Mouse (Mus musculus): ENCODE results near the gene Ppfibp2. TPM values are rescaled to one million over a fixed set of nuclear protein-coding genes. Genes with fewer than 3 reads are reported as not detected.

The Ppfibp2 gene
- polyA plus RNA-seq, 1 experiment from 2014 or later, result 7.1 TPM

DNA sequence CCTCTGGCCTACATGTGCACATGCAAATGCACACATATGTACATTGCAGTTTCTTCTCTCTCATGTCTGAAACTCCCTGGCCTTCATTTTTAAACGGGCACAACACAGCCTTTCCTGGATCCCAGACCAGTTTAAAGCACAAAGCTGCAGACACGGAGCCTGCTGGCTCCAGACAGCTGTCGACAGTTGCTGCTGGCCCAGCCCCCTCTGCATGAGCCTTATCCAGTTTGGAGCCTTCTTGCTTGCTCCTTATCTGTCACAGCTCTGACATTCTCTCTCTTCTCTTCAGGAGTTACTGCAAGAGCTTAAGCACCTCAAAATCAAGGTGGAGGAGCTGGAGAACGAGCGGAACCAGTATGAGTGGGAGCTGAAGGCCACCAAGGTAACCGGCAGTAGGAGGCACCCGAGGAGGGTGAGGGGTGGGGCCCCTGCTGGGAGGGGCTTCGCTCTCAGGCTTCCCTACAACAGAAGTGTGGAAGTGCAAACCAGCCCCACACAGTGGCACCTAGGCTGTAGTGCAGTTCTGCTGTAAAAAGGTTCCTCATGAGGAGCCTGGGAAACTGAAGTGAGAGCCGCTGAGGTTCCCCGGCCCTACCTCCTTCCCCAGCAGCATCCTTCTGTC, 113.6 kb downstream of the Ppfibp2 start:
- H3K27me3 ChIP-seq (ENCODE audit: insufficient read depth, low read length), result no peaks in the 10 kb centered on the region
- peak overlapping the region; percentile 38 for H3K4me3 ChIP-seq (ENCODE audit: low read length)
- peaks cover 13% of the 10 kb centered on the region; the same call in 1 of the 2 replicates for H3K4me1 ChIP-seq (ENCODE audit: insufficient read depth, low read length)
- peak overlapping the region; percentile 43 for H3K9ac ChIP-seq (replicated peaks; ENCODE audit: low read length)
- 2% methylated on average over 10 of the region's 10 CpGs for WGBS
- peak overlapping the region; percentile 55 for H3K4me2 ChIP-seq (replicated peaks; ENCODE audit: low read depth, low read length)
- H3K9me3 ChIP-seq (ENCODE audit: low read length), result no peaks in the 10 kb centered on the region
- H3K36me3 ChIP-seq (ENCODE audit: insufficient read depth, low read length), result no peaks in the 10 kb centered on the region
- peak; percentile 95 for ATAC-seq (ENCODE audit: low FRiP score, low TSS enrichment)
- H3K27ac ChIP-seq (ENCODE audit: low read length), result peak overlapping the region; percentile 65

DNA sequence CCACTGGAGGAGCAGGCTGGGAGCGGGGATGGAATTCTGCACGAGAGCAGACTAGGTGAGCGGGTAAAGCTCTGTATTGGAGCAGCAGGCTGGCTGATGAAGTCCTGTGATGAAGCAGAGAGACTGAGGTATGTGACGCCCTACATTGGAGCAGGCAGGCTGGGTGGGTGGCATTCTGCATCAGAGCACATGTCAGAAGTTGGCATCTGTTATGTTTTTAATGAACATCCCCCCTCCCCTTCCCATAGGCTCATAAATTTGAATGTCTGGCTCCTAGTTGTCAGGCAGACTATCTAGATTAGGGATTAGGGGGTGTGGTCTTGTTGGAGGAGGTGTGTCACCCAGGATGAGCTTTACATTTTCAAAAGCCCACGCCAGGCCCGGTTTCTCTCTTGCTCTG, 117.7 kb downstream of the Ppfibp2 start:
- Histone ChIP-seq H3K4me3 (ENCODE audit: low read length) (no peak overlapping the region), H3K4me2 (replicated peaks; ENCODE audit: low read depth, low read length) (no peak overlapping the region), H3K9ac (replicated peaks; ENCODE audit: low read length) (no peak overlapping the region), H3K27ac (ENCODE audit: low read length) (no peak overlapping the region), H3K9me3 (ENCODE audit: low read length) (no peaks in the 10 kb centered on the region), H3K27me3 (ENCODE audit: insufficient read depth, low read length) (no peaks in the 10 kb centered on the region), H3K36me3 (ENCODE audit: insufficient read depth, low read length) (no peaks in the 10 kb centered on the region), H3K4me1 (ENCODE audit: insufficient read depth, low read length) (peaks cover 9% of the 10 kb centered on the region; the same call in 1 of the 2 replicates)
- no peak for ATAC-seq (ENCODE audit: low FRiP score, low TSS enrichment)
- WGBS, result 70% methylated on average over 6 of the region's 6 CpGs

DNA sequence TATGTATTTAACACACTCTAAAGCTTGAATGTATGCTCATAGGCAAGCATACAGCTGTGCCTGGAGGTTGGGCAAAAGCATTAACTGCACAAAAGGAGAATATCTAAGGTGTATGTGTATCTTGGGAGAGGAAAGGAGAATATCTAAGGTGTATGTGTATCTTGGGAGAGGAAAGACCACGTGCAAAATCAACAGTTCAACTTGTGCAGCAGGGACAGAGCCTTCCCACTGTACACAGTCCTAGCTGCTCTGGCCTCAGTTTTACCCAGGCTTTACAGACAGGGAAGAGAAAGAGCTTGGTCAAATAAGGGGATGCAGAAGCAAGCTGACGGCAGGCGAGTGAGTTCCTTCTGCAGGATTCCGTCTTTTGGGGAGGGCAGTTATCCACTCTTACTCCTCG, 119.1 kb downstream of the Ppfibp2 start:
- Histone ChIP-seq H3K4me3 (ENCODE audit: low read length) (no peak overlapping the region), H3K27me3 (ENCODE audit: insufficient read depth, low read length) (no peaks in the 10 kb centered on the region), H3K9me3 (ENCODE audit: low read length) (no peaks in the 10 kb centered on the region), H3K4me2 (replicated peaks; ENCODE audit: low read depth, low read length) (no peak overlapping the region), H3K27ac (ENCODE audit: low read length) (no peak overlapping the region), H3K4me1 (ENCODE audit: insufficient read depth, low read length) (no peaks in the 10 kb centered on the region), H3K36me3 (ENCODE audit: insufficient read depth, low read length) (no peaks in the 10 kb centered on the region), H3K9ac (replicated peaks; ENCODE audit: low read length) (no peak overlapping the region)
- 83% methylated on average over 5 of the region's 5 CpGs for WGBS
- no peak for ATAC-seq (ENCODE audit: low FRiP score, low TSS enrichment)

DNA sequence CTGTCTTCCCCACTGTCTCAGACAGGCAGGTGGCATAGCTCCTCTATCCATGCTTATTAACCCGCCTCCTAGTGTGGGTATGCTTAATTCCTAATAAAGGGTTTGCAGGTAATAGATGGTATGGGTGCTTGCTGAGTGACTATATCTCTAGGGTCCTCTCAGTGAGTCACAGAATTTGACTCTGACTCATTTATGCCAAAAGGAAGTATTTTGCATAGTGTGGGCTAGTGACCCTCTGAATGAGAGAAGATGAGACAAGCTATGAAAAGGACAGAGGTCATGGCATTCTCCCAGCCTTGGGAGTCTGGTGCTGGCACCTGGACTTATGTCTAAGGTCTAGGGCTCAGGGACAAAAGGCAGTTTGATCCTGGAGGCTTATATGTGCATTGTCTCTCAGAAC, 125.8 kb downstream of the Ppfibp2 start:
- 94% methylated on average over 1 of the region's 1 CpGs for WGBS
- H3K27ac ChIP-seq (ENCODE audit: low read length), result no peak overlapping the region
- no peak overlapping the region for H3K4me3 ChIP-seq (ENCODE audit: low read length)
- no peak for ATAC-seq (ENCODE audit: low FRiP score, low TSS enrichment)
- no peaks in the 10 kb centered on the region for H3K9me3 ChIP-seq (ENCODE audit: low read length)
- H3K36me3 ChIP-seq (ENCODE audit: insufficient read depth, low read length), result peaks cover 5% of the 10 kb centered on the region; the same call in 1 of the 2 replicates
- no peak overlapping the region for H3K9ac ChIP-seq (replicated peaks; ENCODE audit: low read length)
- H3K4me1 ChIP-seq (ENCODE audit: insufficient read depth, low read length), result no peaks in the 10 kb centered on the region
- H3K27me3 ChIP-seq (ENCODE audit: insufficient read depth, low read length), result no peaks in the 10 kb centered on the region
- H3K4me2 ChIP-seq (replicated peaks; ENCODE audit: low read depth, low read length), result no peak overlapping the region

DNA sequence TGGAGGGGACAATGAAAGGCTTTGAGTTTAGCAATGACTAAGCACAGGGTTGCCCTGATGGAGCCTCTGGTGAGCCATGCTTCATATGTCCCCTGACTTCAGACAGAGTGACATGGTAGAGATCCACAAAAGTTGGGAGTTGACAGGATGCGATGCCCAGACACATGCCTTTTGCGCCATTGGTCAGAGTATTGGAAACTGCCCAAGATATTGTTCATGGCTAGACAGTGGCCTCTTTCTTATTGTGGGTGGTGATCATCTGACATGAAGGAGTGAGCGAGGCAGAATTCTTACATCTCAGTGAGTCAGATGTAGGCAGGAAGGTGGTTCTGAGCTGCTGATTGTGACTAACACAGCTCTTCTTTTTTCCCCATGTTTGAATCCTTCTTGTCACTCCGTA, 127.5 kb downstream of the Ppfibp2 start:
- no peak for ATAC-seq (ENCODE audit: low FRiP score, low TSS enrichment)
- no peaks in the 10 kb centered on the region for H3K9me3 ChIP-seq (ENCODE audit: low read length)
- H3K36me3 ChIP-seq (ENCODE audit: insufficient read depth, low read length), result peaks cover 5% of the 10 kb centered on the region; the same call in 1 of the 2 replicates
- peaks cover 1% of the 10 kb centered on the region; the same call in 1 of the 2 replicates for H3K4me1 ChIP-seq (ENCODE audit: insufficient read depth, low read length)
- no peak overlapping the region for H3K4me2 ChIP-seq (replicated peaks; ENCODE audit: low read depth, low read length)
- no peaks in the 10 kb centered on the region for H3K27me3 ChIP-seq (ENCODE audit: insufficient read depth, low read length)
- no peak overlapping the region for H3K4me3 ChIP-seq (ENCODE audit: low read length)
- no peak overlapping the region for H3K27ac ChIP-seq (ENCODE audit: low read length)
- 93% methylated on average over 4 of the region's 4 CpGs for WGBS
- H3K9ac ChIP-seq (replicated peaks; ENCODE audit: low read length), result no peak overlapping the region

DNA sequence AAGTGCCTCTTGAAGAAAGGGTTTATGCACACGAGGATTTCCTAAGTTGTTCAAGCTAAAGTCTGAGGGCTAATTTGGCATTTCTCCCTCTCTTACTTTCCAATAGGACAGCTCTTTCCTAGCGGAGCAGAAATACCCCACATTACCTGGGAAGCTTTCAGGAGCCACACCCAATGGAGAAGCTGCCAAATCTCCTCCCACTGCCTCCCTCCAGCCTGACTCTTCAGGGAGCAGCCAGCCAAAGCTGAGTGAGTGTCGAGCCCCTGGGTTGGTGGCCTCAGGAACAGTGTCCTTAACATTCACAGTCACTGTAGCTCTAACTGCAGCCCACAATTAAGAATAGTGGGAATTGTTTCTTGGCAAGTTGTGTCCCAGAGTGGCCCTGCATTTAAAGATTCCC, 132.5 kb downstream of the Ppfibp2 start:
- ATAC-seq (ENCODE audit: low FRiP score, low TSS enrichment), result no peak
- Histone ChIP-seq H3K4me3 (ENCODE audit: low read length) (no peak overlapping the region), H3K27ac (ENCODE audit: low read length) (no peak overlapping the region)

DNA sequence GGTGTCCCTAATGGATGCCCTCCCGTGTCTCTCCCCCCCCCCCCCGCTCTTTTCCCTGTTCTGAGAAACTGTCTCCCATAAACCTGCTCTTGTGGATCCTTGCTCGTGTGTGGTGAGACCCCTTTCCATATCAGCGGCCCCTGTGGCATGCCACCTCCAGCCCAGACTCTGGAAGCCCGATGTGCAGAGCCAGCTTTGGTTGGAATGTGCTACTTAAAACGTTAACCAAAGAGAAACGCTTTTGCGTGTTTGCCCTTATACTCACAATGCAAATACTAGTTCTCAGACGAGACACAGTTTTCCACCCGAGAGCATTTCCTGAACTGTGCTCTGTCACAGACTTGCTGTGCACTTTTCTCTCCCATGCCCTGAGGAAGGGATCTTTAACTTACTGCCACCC, 135.6 kb downstream of the Ppfibp2 start:
- H3K9ac ChIP-seq (replicated peaks; ENCODE audit: low read length), result no peak overlapping the region
- H3K4me2 ChIP-seq (replicated peaks; ENCODE audit: low read depth, low read length), result no peak overlapping the region
- no peak overlapping the region for H3K27ac ChIP-seq (ENCODE audit: low read length)
- WGBS, result 84% methylated on average over 9 of the region's 10 CpGs
- no peaks in the 10 kb centered on the region for H3K9me3 ChIP-seq (ENCODE audit: low read length)
- H3K4me3 ChIP-seq (ENCODE audit: low read length), result no peak overlapping the region
- peaks cover 5% of the 10 kb centered on the region; the same call in 1 of the 2 replicates for H3K4me1 ChIP-seq (ENCODE audit: insufficient read depth, low read length)
- H3K27me3 ChIP-seq (ENCODE audit: insufficient read depth, low read length), result no peaks in the 10 kb centered on the region
- peaks cover 8% of the 10 kb centered on the region; the same call in 1 of the 2 replicates for H3K36me3 ChIP-seq (ENCODE audit: insufficient read depth, low read length)
- no peak for ATAC-seq (ENCODE audit: low FRiP score, low TSS enrichment)

More for the DNA sequence above, 132.5 kb downstream of the Ppfibp2 start:
- H3K36me3 ChIP-seq (ENCODE audit: insufficient read depth, low read length), result peaks cover 13% of the 10 kb centered on the region; the same call in 1 of the 2 replicates
- H3K9ac ChIP-seq (replicated peaks; ENCODE audit: low read length), result no peak overlapping the region
- WGBS, result 38% methylated on average over 3 of the region's 3 CpGs
- no peaks in the 10 kb centered on the region for H3K9me3 ChIP-seq (ENCODE audit: low read length)
- no peak overlapping the region for H3K4me2 ChIP-seq (replicated peaks; ENCODE audit: low read depth, low read length)
- H3K4me1 ChIP-seq (ENCODE audit: insufficient read depth, low read length), result peaks cover 5% of the 10 kb centered on the region; the same call in 1 of the 2 replicates
- no peaks in the 10 kb centered on the region for H3K27me3 ChIP-seq (ENCODE audit: insufficient read depth, low read length)

DNA sequence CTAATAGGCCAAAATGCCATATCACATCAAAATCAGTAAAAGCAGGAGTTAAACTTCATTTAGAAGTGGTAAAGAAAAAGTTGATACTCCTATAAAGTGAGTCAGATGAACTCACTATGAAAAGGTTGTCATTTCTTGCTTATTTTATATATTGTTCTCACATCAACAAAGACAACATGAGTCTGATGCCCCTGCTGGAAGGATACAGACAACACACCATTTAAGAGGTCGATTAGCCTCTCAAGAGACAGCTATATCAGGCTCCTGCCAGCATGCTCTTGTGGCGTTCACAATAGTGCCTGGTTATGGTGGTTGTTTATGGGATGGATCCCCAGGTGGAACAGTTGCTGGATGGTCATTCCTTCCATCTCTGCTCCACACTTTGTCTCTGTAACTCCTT, 138.2 kb downstream of the Ppfibp2 start:
- no peak overlapping the region for H3K27ac ChIP-seq (ENCODE audit: low read length)
- 72% methylated on average over 2 of the region's 2 CpGs for WGBS
- H3K9me3 ChIP-seq (ENCODE audit: low read length), result no peaks in the 10 kb centered on the region
- peaks cover 8% of the 10 kb centered on the region; the same call in 1 of the 2 replicates for H3K36me3 ChIP-seq (ENCODE audit: insufficient read depth, low read length)
- no peaks in the 10 kb centered on the region for H3K4me1 ChIP-seq (ENCODE audit: insufficient read depth, low read length)
- no peak overlapping the region for H3K4me2 ChIP-seq (replicated peaks; ENCODE audit: low read depth, low read length)
- no peaks in the 10 kb centered on the region for H3K27me3 ChIP-seq (ENCODE audit: insufficient read depth, low read length)
- H3K4me3 ChIP-seq (ENCODE audit: low read length), result no peak overlapping the region
- H3K9ac ChIP-seq (replicated peaks; ENCODE audit: low read length), result no peak overlapping the region
- ATAC-seq (ENCODE audit: low FRiP score, low TSS enrichment), result no peak

DNA sequence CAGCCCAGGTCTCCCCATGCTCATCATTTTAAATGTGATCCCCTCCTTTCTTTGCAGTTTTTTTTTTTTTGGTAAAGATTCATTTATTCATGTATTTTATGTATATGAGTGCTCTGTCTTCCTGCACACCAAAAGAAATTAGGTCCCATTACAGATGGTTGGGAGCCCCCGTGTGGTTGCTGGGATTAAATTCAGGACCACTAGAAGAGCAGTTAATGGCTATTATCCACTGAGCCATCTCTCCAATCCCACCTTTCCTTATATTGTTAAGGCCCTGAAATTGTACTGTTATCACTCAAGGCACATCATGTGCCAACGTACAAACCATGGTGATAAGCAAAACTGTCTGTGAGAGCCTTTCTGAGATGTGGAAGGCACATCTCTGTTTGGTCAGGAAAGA, 143.7 kb downstream of the Ppfibp2 start:
- H3K27ac ChIP-seq (ENCODE audit: low read length), result no peak overlapping the region
- H3K9me3 ChIP-seq (ENCODE audit: low read length), result no peaks in the 10 kb centered on the region
- H3K27me3 ChIP-seq (ENCODE audit: insufficient read depth, low read length), result no peaks in the 10 kb centered on the region
- no peaks in the 10 kb centered on the region for H3K4me1 ChIP-seq (ENCODE audit: insufficient read depth, low read length)
- no peak overlapping the region for H3K4me3 ChIP-seq (ENCODE audit: low read length)
- peaks cover 10% of the 10 kb centered on the region for H3K36me3 ChIP-seq (ENCODE audit: insufficient read depth, low read length)
- no peak overlapping the region for H3K9ac ChIP-seq (replicated peaks; ENCODE audit: low read length)
- no peak for ATAC-seq (ENCODE audit: low FRiP score, low TSS enrichment)
- no peak overlapping the region for H3K4me2 ChIP-seq (replicated peaks; ENCODE audit: low read depth, low read length)
- 34% methylated on average over 2 of the region's 2 CpGs for WGBS

DNA sequence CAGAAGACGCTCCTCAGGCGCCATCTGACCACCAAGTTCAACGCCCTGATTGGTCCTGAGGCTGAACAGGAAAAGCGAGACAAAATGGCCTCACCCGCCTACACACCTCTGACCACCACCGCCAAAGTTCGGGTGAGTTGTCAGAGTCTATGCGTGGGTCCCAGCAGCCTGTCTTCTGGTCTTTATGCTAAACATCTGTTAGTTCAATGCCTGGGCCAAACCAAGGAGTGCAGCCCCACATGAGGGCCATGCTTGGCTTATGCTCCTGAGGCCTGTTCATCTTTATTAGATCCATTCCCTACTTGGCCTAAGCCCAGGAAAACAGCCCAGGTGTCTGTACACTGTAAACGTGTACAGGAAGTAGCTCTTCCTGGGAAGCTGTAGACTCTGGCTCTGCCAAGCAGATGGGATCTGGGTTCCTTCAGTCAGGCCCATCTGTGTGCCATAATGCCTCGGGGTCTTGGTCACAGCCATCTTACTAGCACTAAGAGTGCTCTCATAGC, 148.0 kb downstream of the Ppfibp2 start:
- H3K9ac ChIP-seq (replicated peaks; ENCODE audit: low read length), result no peak overlapping the region
- 86% methylated on average over 10 of the region's 10 CpGs for WGBS
- peaks cover 16% of the 10 kb centered on the region for H3K36me3 ChIP-seq (ENCODE audit: insufficient read depth, low read length)
- H3K27ac ChIP-seq (ENCODE audit: low read length), result no peak overlapping the region
- H3K4me1 ChIP-seq (ENCODE audit: insufficient read depth, low read length), result no peaks in the 10 kb centered on the region
- H3K27me3 ChIP-seq (ENCODE audit: insufficient read depth, low read length), result no peaks in the 10 kb centered on the region
- H3K9me3 ChIP-seq (ENCODE audit: low read length), result no peaks in the 10 kb centered on the region
- no peak overlapping the region for H3K4me3 ChIP-seq (ENCODE audit: low read length)
- no peak for ATAC-seq (ENCODE audit: low FRiP score, low TSS enrichment)
- H3K4me2 ChIP-seq (replicated peaks; ENCODE audit: low read depth, low read length), result no peak overlapping the region
